Mouse (Mus musculus): ENCODE results near the gene Ift27. TPM values are rescaled to one million over a fixed set of nuclear protein-coding genes. Genes with fewer than 3 reads are reported as not detected.

Gene Ift27
- polyA plus RNA-seq, 1 experiment from 2014 or later = 57.8 TPM

- H3K36me3 ChIP-seq (ENCODE audit: control insufficient read depth, insufficient read depth, low read length) = no peaks in the 10 kb centered on the region
- H3K27me3 ChIP-seq (replicated peaks; ENCODE audit: control insufficient read depth, insufficient read depth, low read length) = no peaks in the 10 kb centered on the region; the same call in 1 of the 2 replicates
- H3K4me2 ChIP-seq = no peak overlapping the region
- no peak overlapping the region for H3K4me3 ChIP-seq (ENCODE audit: low read depth, low read length)
- H3K27ac ChIP-seq (ENCODE audit: low read depth, low read length) = no peak overlapping the region
- no peaks in the 10 kb centered on the region for H3K9me3 ChIP-seq (ENCODE audit: control insufficient read depth, low read length)
- H3K4me1 ChIP-seq (replicated peaks; ENCODE audit: control insufficient read depth, insufficient read depth, low read length) = peaks cover 21% of the 10 kb centered on the region
- no peak for DNase-seq (ENCODE audit: low spot score)
- WGBS = 69% methylated on average over 10 of the region's 10 CpGs
- no peak for ATAC-seq (replicated peaks; ENCODE audit: low FRiP score)
- no peak overlapping the region for H3K9ac ChIP-seq (ENCODE audit: low read depth, low read length)
These were observed 3.4 kb upstream of the Ift27 start for GRCm38 (mm10) chr15:78177257-78177656.

- 76% methylated on average over 6 of the region's 6 CpGs for WGBS
- no peak for ATAC-seq (replicated peaks; ENCODE audit: low FRiP score)
- H3K9me3 ChIP-seq (ENCODE audit: control insufficient read depth, low read length) = no peaks in the 10 kb centered on the region
- peaks cover 21% of the 10 kb centered on the region for H3K4me1 ChIP-seq (replicated peaks; ENCODE audit: control insufficient read depth, insufficient read depth, low read length)
- no peak for DNase-seq (ENCODE audit: low spot score)
- H3K27me3 ChIP-seq (replicated peaks; ENCODE audit: control insufficient read depth, insufficient read depth, low read length) = no peaks in the 10 kb centered on the region
- H3K9ac ChIP-seq (ENCODE audit: low read depth, low read length) = peak overlapping the region; percentile 57; the same call in 1 of the 2 replicates
- no peak overlapping the region for H3K27ac ChIP-seq (ENCODE audit: low read depth, low read length)
- no peaks in the 10 kb centered on the region for H3K36me3 ChIP-seq (ENCODE audit: control insufficient read depth, insufficient read depth, low read length)
- H3K4me2 ChIP-seq = peak overlapping the region; percentile 95
- H3K4me3 ChIP-seq (ENCODE audit: low read depth, low read length) = peak overlapping the region; percentile 51
These were observed 959 bp upstream of the Ift27 start for GRCm38 (mm10) chr15:78174887-78175245.

GRCm38 (mm10) chr15:78172899-78173817, 749 bp downstream of the Ift27 start:
- H3K9ac ChIP-seq (ENCODE audit: low read depth, low read length) = peak overlapping the region; percentile 76
- H3K27me3 ChIP-seq (replicated peaks; ENCODE audit: control insufficient read depth, insufficient read depth, low read length) = no peaks in the 10 kb centered on the region
- H3K36me3 ChIP-seq (ENCODE audit: control insufficient read depth, insufficient read depth, low read length) = no peaks in the 10 kb centered on the region
- WGBS = 26% methylated on average over 26 of the region's 26 CpGs
- peak overlapping the region; percentile 79 for H3K4me3 ChIP-seq (ENCODE audit: low read depth, low read length)
- peak overlapping the region; percentile 95 for H3K4me2 ChIP-seq
- no peak for ATAC-seq (replicated peaks; ENCODE audit: low FRiP score)
- H3K27ac ChIP-seq (ENCODE audit: low read depth, low read length) = no peak overlapping the region
- DNase-seq (ENCODE audit: low spot score) = no peak
- no peaks in the 10 kb centered on the region for H3K9me3 ChIP-seq (ENCODE audit: control insufficient read depth, low read length)
- peaks cover 21% of the 10 kb centered on the region for H3K4me1 ChIP-seq (replicated peaks; ENCODE audit: control insufficient read depth, insufficient read depth, low read length)

GRCm38 (mm10) chr15:78172256-78172898, 1.5 kb downstream of the Ift27 start:
- no peak overlapping the region for H3K27ac ChIP-seq (ENCODE audit: low read depth, low read length)
- no peak overlapping the region; the same call in 1 of the 2 replicates for H3K4me3 ChIP-seq (ENCODE audit: low read depth, low read length)
- peak overlapping the region; percentile 95 for H3K4me2 ChIP-seq
- peaks cover 21% of the 10 kb centered on the region for H3K4me1 ChIP-seq (replicated peaks; ENCODE audit: control insufficient read depth, insufficient read depth, low read length)
- 0 out of 2 replicates have a peak overlapping the region, but pooled peaks have one; percentile 76 for H3K9ac ChIP-seq (ENCODE audit: low read depth, low read length)
- 71% methylated on average over 11 of the region's 11 CpGs for WGBS
- DNase-seq (ENCODE audit: low spot score) = no peak
- no peaks in the 10 kb centered on the region for H3K9me3 ChIP-seq (ENCODE audit: control insufficient read depth, low read length)
- H3K36me3 ChIP-seq (ENCODE audit: control insufficient read depth, insufficient read depth, low read length) = no peaks in the 10 kb centered on the region
- no peaks in the 10 kb centered on the region for H3K27me3 ChIP-seq (replicated peaks; ENCODE audit: control insufficient read depth, insufficient read depth, low read length)
- ATAC-seq (replicated peaks; ENCODE audit: low FRiP score) = no peak

- no peaks in the 10 kb centered on the region for H3K27me3 ChIP-seq (replicated peaks; ENCODE audit: control insufficient read depth, insufficient read depth, low read length)
- no peak overlapping the region for H3K4me2 ChIP-seq
- no peaks in the 10 kb centered on the region for H3K9me3 ChIP-seq (ENCODE audit: control insufficient read depth, low read length)
- ATAC-seq (replicated peaks; ENCODE audit: low FRiP score) (no peak), DNase-seq (ENCODE audit: low spot score) (no peak)
- H3K9ac ChIP-seq (ENCODE audit: low read depth, low read length) = no peak overlapping the region
- peaks cover 21% of the 10 kb centered on the region for H3K4me1 ChIP-seq (replicated peaks; ENCODE audit: control insufficient read depth, insufficient read depth, low read length)
- H3K27ac ChIP-seq (ENCODE audit: low read depth, low read length) = no peak overlapping the region
- H3K36me3 ChIP-seq (ENCODE audit: control insufficient read depth, insufficient read depth, low read length) = no peaks in the 10 kb centered on the region
- no peak overlapping the region for H3K4me3 ChIP-seq (ENCODE audit: low read depth, low read length)
- 89% methylated on average over 10 of the region's 10 CpGs for WGBS
These were observed 2.3 kb downstream of the Ift27 start for GRCm38 (mm10) chr15:78171651-78172050.

- Histone ChIP-seq H3K4me3 (ENCODE audit: low read depth, low read length) (no peak overlapping the region), H3K4me1 (replicated peaks; ENCODE audit: control insufficient read depth, insufficient read depth, low read length) (peaks cover 21% of the 10 kb centered on the region), H3K9me3 (ENCODE audit: control insufficient read depth, low read length) (no peaks in the 10 kb centered on the region), H3K36me3 (ENCODE audit: control insufficient read depth, insufficient read depth, low read length) (no peaks in the 10 kb centered on the region), H3K4me2 (no peak overlapping the region), H3K27me3 (replicated peaks; ENCODE audit: control insufficient read depth, insufficient read depth, low read length) (no peaks in the 10 kb centered on the region), H3K9ac (ENCODE audit: low read depth, low read length) (no peak overlapping the region), H3K27ac (ENCODE audit: low read depth, low read length) (no peak overlapping the region)
- DNase-seq (ENCODE audit: low spot score) (no peak), ATAC-seq (replicated peaks; ENCODE audit: low FRiP score) (no peak)
- WGBS = 86% methylated on average over 15 of the region's 15 CpGs
These were observed 3.2 kb downstream of the Ift27 start for GRCm38 (mm10) chr15:78170708-78171107.

GRCm38 (mm10) chr15:78169566-78169965, 4.3 kb downstream of the Ift27 start:
- no peaks in the 10 kb centered on the region for H3K9me3 ChIP-seq (ENCODE audit: control insufficient read depth, low read length)
- no peak overlapping the region for H3K27ac ChIP-seq (ENCODE audit: low read depth, low read length)
- peaks cover 14% of the 10 kb centered on the region for H3K4me1 ChIP-seq (replicated peaks; ENCODE audit: control insufficient read depth, insufficient read depth, low read length)
- no peak overlapping the region for H3K4me2 ChIP-seq
- no peak for DNase-seq (ENCODE audit: low spot score)
- WGBS = 77% methylated on average over 11 of the region's 11 CpGs
- ATAC-seq (replicated peaks; ENCODE audit: low FRiP score) = no peak
- no peak overlapping the region for H3K4me3 ChIP-seq (ENCODE audit: low read depth, low read length)
- no peak overlapping the region for H3K9ac ChIP-seq (ENCODE audit: low read depth, low read length)
- H3K36me3 ChIP-seq (ENCODE audit: control insufficient read depth, insufficient read depth, low read length) = no peaks in the 10 kb centered on the region
- no peaks in the 10 kb centered on the region for H3K27me3 ChIP-seq (replicated peaks; ENCODE audit: control insufficient read depth, insufficient read depth, low read length)

- H3K27ac ChIP-seq (ENCODE audit: low read depth, low read length) = no peak overlapping the region
- no peak for ATAC-seq (replicated peaks; ENCODE audit: low FRiP score)
These were observed 8.6 kb downstream of the Ift27 start for GRCm38 (mm10) chr15:78165292-78165691.

More at GRCm38 (mm10) chr15:78165292-78165691, 8.6 kb downstream of the Ift27 start:
- H3K4me3 ChIP-seq (ENCODE audit: low read depth, low read length) = no peak overlapping the region
- H3K4me1 ChIP-seq (replicated peaks; ENCODE audit: control insufficient read depth, insufficient read depth, low read length) = no peaks in the 10 kb centered on the region
- H3K4me2 ChIP-seq = no peak overlapping the region
- no peak overlapping the region for H3K9ac ChIP-seq (ENCODE audit: low read depth, low read length)
- no peaks in the 10 kb centered on the region for H3K9me3 ChIP-seq (ENCODE audit: control insufficient read depth, low read length)
- no peaks in the 10 kb centered on the region for H3K27me3 ChIP-seq (replicated peaks; ENCODE audit: control insufficient read depth, insufficient read depth, low read length)
- no peak for DNase-seq (ENCODE audit: low spot score)
- H3K36me3 ChIP-seq (ENCODE audit: control insufficient read depth, insufficient read depth, low read length) = no peaks in the 10 kb centered on the region
- WGBS = 84% methylated on average over 4 of the region's 4 CpGs
